Mouse (Mus musculus): ENCODE measurements around the gene Lias. TPM values are rescaled to one million over a fixed set of nuclear protein-coding genes. Genes with fewer than 3 reads are reported as not detected.

Gene Lias
- 33.3 and 35.3 TPM in 2 replicates for polyA plus RNA-seq (2012; rRNA removed)

GRCm38 (mm10) chr5:65390648-65391644 lies at the start of gene Lias, which contains the start of gene Rpl9:
Gene Lias, plus strand, starts transcription at chr5:65391497.
Gene Rpl9, minus strand, starts transcription at chr5:65391444.
- TF ChIP-seq POLR2A (IDR thresholded peaks at IDR 0.05; ENCODE audit: borderline replicate concordance, extremely low read depth, insufficient read depth, insufficient read length, poor library complexity, severe bottlenecking) (peak; percentile 60; the same call in 1 of the 2 replicates), CTCF (IDR thresholded peaks at IDR 0.05; ENCODE audit: borderline replicate concordance, extremely low read depth, insufficient read depth, insufficient read length) (no peak)

GRCm38 (mm10) chr5:65348168-65348567 lies 43.1 kb upstream of the Lias start, which contains the start of gene Klb:
Gene Klb, plus strand, starts transcription at chr5:65348314.
- peak; percentile 16 for DNase-seq (ENCODE audit: low read depth)

More at GRCm38 (mm10) chr5:65390648-65391644, at the start of gene Lias, which contains the start of gene Rpl9:
- DNase-seq (ENCODE audit: low read depth): peak; percentile 99

GRCm38 (mm10) chr5:65350508-65350907 lies 40.8 kb upstream of the Lias start:
- TF ChIP-seq CTCF (IDR thresholded peaks at IDR 0.05; ENCODE audit: borderline replicate concordance, extremely low read depth, insufficient read depth, insufficient read length) (no peak), POLR2A (IDR thresholded peaks at IDR 0.05; ENCODE audit: borderline replicate concordance, extremely low read depth, insufficient read depth, insufficient read length, poor library complexity, severe bottlenecking) (no peak)
- DNase-seq (ENCODE audit: low read depth): no peak

More at GRCm38 (mm10) chr5:65348168-65348567, 43.1 kb upstream of the Lias start, which contains the start of gene Klb:
- TF ChIP-seq POLR2A (IDR thresholded peaks at IDR 0.05; ENCODE audit: borderline replicate concordance, extremely low read depth, insufficient read depth, insufficient read length, poor library complexity, severe bottlenecking) (no peak), CTCF (IDR thresholded peaks at IDR 0.05; ENCODE audit: borderline replicate concordance, extremely low read depth, insufficient read depth, insufficient read length) (no peak)

DNA sequence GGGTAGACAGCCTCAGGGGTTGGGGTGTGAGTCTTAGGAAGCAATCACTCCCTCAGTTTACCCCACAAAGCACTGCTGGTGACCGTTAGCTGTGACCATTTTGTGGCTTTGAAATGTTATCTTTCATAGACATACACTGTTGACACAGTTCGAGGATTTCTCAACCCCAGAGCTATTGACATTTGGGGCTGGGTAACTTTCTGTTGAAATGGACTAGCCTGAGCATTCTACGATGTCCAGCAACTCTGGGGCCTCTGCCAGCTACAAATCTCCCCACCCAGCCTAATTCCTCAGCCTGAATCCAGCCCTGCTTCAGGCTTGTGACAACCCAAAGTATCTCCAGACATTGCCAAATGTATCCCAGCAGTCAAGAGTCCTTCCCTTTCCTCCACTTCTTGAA lies 37.2 kb upstream of the Lias start:
- TF ChIP-seq CTCF (IDR thresholded peaks at IDR 0.05; ENCODE audit: borderline replicate concordance, extremely low read depth, insufficient read depth, insufficient read length) (no peak), POLR2A (IDR thresholded peaks at IDR 0.05; ENCODE audit: borderline replicate concordance, extremely low read depth, insufficient read depth, insufficient read length, poor library complexity, severe bottlenecking) (no peak)

GRCm38 (mm10) chr5:65354985-65355384 lies 36.3 kb upstream of the Lias start:
- no peak for DNase-seq (ENCODE audit: low read depth)
- TF ChIP-seq POLR2A (IDR thresholded peaks at IDR 0.05; ENCODE audit: borderline replicate concordance, extremely low read depth, insufficient read depth, insufficient read length, poor library complexity, severe bottlenecking) (no peak), CTCF (IDR thresholded peaks at IDR 0.05; ENCODE audit: borderline replicate concordance, extremely low read depth, insufficient read depth, insufficient read length) (no peak)

More for the DNA sequence above, 37.2 kb upstream of the Lias start:
- no peak for DNase-seq (ENCODE audit: low read depth)

- TF ChIP-seq POLR2A (IDR thresholded peaks at IDR 0.05; ENCODE audit: borderline replicate concordance, extremely low read depth, insufficient read depth, insufficient read length, poor library complexity, severe bottlenecking) (no peak), CTCF (IDR thresholded peaks at IDR 0.05; ENCODE audit: borderline replicate concordance, extremely low read depth, insufficient read depth, insufficient read length) (no peak)
- DNase-seq (ENCODE audit: low read depth): no peak
Measured at GRCm38 (mm10) chr5:65356851-65357250, 34.4 kb upstream of the Lias start.

GRCm38 (mm10) chr5:65357771-65358170 lies 33.5 kb upstream of the Lias start:
- TF ChIP-seq CTCF (IDR thresholded peaks at IDR 0.05; ENCODE audit: borderline replicate concordance, extremely low read depth, insufficient read depth, insufficient read length): no peak
- TF ChIP-seq POLR2A (IDR thresholded peaks at IDR 0.05; ENCODE audit: borderline replicate concordance, extremely low read depth, insufficient read depth, insufficient read length, poor library complexity, severe bottlenecking): no peak
- no peak for DNase-seq (ENCODE audit: low read depth)

- no peak for DNase-seq (ENCODE audit: low read depth)
- TF ChIP-seq POLR2A (IDR thresholded peaks at IDR 0.05; ENCODE audit: borderline replicate concordance, extremely low read depth, insufficient read depth, insufficient read length, poor library complexity, severe bottlenecking) (no peak), CTCF (IDR thresholded peaks at IDR 0.05; ENCODE audit: borderline replicate concordance, extremely low read depth, insufficient read depth, insufficient read length) (no peak)
Measured at GRCm38 (mm10) chr5:65367837-65368236, 23.5 kb upstream of the Lias start.

DNA sequence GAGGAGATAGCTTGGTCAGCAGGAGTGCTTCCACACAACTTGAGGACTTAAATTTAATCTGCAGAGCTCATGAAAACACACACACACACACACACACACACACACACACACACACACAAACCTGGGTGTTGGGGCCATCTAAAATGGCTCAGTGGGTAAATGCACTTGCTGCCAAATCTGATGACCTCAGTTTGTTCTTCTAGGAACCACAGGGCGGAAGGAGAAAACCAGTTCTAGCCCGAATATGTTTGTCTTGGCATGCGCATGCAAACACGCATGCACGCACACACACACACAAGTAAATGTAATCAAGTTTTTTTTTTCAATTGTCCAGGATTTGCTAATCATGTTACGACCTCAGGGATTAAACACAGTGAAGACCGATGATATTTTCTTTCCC lies 19.7 kb upstream of the Lias start:
- DNase-seq (ENCODE audit: low read depth): no peak
- TF ChIP-seq POLR2A (IDR thresholded peaks at IDR 0.05; ENCODE audit: borderline replicate concordance, extremely low read depth, insufficient read depth, insufficient read length, poor library complexity, severe bottlenecking) (no peak), CTCF (IDR thresholded peaks at IDR 0.05; ENCODE audit: borderline replicate concordance, extremely low read depth, insufficient read depth, insufficient read length) (no peak)

- TF ChIP-seq CTCF (IDR thresholded peaks at IDR 0.05; ENCODE audit: borderline replicate concordance, extremely low read depth, insufficient read depth, insufficient read length) (no peak), POLR2A (IDR thresholded peaks at IDR 0.05; ENCODE audit: borderline replicate concordance, extremely low read depth, insufficient read depth, insufficient read length, poor library complexity, severe bottlenecking) (no peak)
- DNase-seq (ENCODE audit: low read depth): no peak
Measured at GRCm38 (mm10) chr5:65374746-65375145, 16.6 kb upstream of the Lias start.

DNA sequence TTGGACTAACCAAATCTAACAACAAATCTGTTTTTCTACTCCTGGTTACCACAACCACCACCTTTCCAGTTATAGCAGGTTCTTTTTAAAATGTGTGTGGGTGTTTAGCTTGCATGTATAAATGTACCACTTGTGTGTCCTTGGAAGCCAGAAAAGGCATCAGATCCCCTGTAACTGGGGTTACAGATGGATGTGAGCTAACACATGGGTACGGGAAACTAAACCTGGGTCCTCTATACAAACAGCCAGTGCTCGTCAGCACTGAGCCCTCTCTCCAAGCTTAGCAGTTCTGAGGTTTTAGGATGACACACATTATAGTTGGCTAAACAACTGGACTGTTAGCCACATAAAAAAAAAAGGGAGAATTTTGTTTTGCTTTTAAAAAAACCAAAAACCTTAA lies 5.6 kb upstream of the Lias start:
- no peak for DNase-seq (ENCODE audit: low read depth)
- TF ChIP-seq POLR2A (IDR thresholded peaks at IDR 0.05; ENCODE audit: borderline replicate concordance, extremely low read depth, insufficient read depth, insufficient read length, poor library complexity, severe bottlenecking): no peak
- no peak for TF ChIP-seq CTCF (IDR thresholded peaks at IDR 0.05; ENCODE audit: borderline replicate concordance, extremely low read depth, insufficient read depth, insufficient read length)
